In the genomic region with DNA sequence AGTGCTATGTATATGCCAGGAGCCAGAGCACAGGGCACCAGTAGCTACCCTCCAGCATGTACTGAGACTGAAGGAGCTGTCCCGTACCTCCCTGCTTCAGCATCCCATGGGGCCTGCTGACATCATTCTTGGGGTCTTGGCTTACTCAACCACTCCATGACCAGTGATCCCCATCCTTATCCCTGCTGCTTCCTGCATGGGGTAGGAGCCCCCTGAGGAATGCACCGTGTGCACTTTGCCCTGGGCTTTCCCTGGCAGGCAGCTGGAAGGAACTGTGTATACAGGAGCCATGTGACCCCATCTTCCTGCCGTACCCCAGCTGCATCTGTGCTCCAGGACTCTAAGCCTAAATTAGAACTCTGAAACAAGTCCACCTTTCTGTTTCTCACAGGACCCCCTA, we compare ENCODE assay signal across 17 mouse cellular contexts.
"Had no signal": no experiment of that assay in that cellular context is flagged by ENCODE, and none has a peak within 500 bp of the region (broad histone marks: within the 10 kb centered on the region; RNA-seq: fewer than 3 reads in every experiment).

No protein-coding gene starts in this region.

- H3K27me3 ChIP-seq: lung, embryonic 15.5 days; midbrain, embryonic 13.5 days; midbrain, embryonic 15.5 days; stomach, embryonic 15.5 days had no signal

- H3K27ac ChIP-seq: lung, embryonic 15.5 days; macrophage; midbrain, embryonic 13.5 days; midbrain, embryonic 15.5 days; neural tube, embryonic 12.5 days; stomach, embryonic 15.5 days; stomach, postnatal 0 days had no signal

- DNase-seq: liver, postnatal 0 days; lung, adult 2 months; lung, postnatal 14 days; lung, postnatal 36 days; right cerebral cortex, postnatal 14 days; thymus, adult 2 months; thymus, postnatal 25 days; thymus, postnatal 4 days had no signal

- H3K4me3 ChIP-seq: lung, embryonic 15.5 days; megakaryocyte, embryonic 14.5 days; midbrain, embryonic 13.5 days; midbrain, embryonic 15.5 days; neural tube, embryonic 12.5 days; stomach, embryonic 15.5 days had no signal

- H3K9ac ChIP-seq: liver, postnatal 0 days; lung, embryonic 15.5 days; midbrain, embryonic 13.5 days; midbrain, embryonic 15.5 days; neural tube, embryonic 12.5 days; stomach, embryonic 15.5 days had no signal

- ATAC-seq: liver, postnatal 0 days; lung, postnatal 0 days; midbrain, embryonic 13.5 days; midbrain, embryonic 15.5 days had no signal

- H3K4me2 ChIP-seq: lung, embryonic 15.5 days; midbrain, embryonic 13.5 days; midbrain, embryonic 15.5 days; neural tube, embryonic 12.5 days; stomach, embryonic 15.5 days had no signal

- H3K36me3 ChIP-seq: lung, embryonic 15.5 days; midbrain, embryonic 13.5 days; midbrain, embryonic 15.5 days; neural tube, embryonic 12.5 days; stomach, embryonic 15.5 days had no signal

- H3K9me3 ChIP-seq: lung, embryonic 15.5 days; megakaryocyte, embryonic 14.5 days; midbrain, embryonic 13.5 days; midbrain, embryonic 15.5 days; neural tube, embryonic 12.5 days; stomach, embryonic 15.5 days had no signal

- H3K4me1 ChIP-seq: lung, embryonic 15.5 days; midbrain, embryonic 13.5 days; midbrain, embryonic 15.5 days; stomach, embryonic 15.5 days had no signal
